Mouse (Mus musculus) MEL-GATA-1-ER (cell line): ENCODE measurements around the gene Cdh24.

Experiments
- DNase-seq: peaks from one replicate; pipeline ENCODE4 v3.0.0-alpha.2; 2012; ENCODE audit warnings: low read depth; ENCODE audit errors: extremely low read depth

Gene Cdh24

DNA sequence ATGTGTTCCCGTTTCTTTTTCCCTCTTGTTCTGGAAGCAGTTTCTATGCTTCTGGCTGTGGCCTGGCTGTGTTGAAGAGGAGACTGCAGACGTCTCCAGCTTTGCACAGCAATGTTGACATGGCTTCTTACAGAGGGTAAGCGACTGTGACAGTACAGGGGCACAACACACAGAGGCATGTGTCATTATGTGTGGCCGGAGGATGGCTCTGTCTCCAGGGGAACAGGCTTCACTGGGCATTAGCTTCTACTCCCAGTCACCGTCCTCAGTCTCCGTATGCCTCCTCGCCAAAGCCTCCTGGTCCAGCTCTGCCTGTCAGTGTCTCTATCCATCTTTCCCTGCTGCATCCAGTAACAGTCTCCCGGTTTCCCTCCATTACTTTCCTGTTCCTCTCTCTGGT is 33.9 kb downstream of the Cdh24 start:
- no peak for DNase-seq

DNA sequence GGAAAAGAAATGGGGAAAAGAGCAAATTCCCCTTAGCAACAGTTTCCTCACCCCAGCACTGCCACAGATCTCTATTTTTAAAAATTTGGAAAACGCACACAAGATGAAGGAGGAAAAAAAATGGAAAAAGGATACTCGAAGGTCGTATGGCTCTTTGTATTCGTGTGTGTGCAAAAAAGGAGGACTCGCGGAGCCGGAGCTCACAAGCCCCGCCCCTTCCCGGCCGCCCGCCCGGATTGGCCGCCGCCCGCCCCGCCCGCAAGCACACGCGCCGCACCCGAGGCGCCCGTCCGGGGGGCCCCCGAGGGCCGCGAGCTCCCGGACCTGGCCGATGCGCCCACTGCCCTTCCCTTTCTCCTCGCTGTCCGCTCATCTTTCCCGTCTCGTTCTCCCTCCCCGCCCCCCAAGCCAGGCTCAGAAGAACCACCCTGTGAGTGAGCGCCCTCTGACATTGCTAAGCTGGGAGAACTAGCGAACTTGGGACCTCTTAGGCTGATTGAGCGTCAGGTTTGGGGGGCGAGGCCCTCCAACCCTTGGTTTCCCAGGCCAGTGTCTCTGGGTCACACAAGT is 35.3 kb downstream of the Cdh24 start, which contains the start of gene 4931414P19Rik:
4931414P19Rik (minus strand) TSS at position 242 of the 570 bp plus-strand sequence.
- DNase-seq = no peak

DNA sequence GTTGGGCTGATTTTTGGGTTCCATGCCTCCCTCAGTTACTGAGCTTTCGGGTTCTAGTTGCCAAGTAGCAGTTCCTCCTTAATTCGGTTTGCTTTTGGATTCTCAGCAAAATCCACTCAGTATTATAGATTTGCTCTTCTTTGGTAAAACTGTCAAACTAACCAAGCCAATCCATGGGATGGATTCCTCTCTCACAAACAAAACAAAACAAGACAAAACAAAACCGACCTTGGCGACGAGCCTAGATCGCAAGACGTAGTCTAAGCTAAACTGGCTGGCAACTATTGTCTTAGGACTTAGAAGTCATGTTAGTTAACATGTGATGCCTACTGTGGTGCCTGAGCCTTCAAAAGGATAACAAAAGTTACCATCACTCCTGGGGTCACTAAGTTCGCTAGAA is 37.5 kb downstream of the Cdh24 start:
- DNase-seq = no peak

DNA sequence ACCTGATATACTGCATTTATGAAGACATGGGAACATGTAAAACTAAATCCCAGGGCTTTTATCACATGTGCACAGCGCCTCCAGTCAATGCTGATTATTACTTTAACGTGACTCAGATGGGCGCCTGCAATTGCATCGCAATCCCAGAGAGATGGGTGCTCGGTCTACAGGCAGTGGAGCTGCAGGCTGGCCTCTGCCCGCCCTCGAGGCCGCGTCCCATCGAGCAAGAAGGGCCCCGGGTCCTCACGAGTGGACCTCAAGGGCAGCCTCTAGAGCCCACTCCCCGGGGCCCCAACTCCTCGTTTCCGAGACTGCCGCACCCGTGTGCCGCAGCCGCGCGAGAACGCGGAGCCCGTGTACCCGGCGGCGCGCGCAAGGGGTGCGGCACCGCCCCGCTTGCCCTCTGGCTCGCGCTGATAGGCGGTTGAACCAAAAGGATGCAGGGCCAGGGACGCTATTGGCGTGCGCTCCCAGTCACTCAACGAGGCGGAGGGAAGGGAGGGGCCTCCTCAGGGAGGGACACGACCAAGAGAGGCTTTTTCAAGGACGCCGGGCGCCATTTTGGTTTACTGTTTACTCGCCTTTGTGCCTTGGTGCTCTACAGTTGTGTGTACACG is 38.0 kb downstream of the Cdh24 start:
- peak; percentile 90 for DNase-seq

DNA sequence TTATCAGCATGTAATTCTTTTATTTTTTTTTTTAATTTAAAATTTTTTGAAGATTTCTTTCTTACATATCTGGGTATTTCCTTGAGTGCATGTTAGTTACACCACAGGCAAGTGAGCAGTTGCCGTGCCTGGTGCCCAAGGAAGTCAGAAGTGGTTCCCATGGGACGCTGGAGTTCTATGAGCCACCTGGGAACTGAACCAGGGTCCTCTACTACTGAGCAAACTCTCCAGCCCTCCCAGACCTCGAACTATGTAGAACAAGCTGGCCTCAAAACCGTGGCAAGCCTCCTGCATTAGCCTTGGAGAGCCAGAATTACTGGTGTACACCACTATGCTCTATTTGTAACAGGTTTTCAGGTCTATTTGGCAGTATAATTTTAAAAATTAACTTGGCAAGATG is 38.6 kb downstream of the Cdh24 start:
- DNase-seq = no peak

DNA sequence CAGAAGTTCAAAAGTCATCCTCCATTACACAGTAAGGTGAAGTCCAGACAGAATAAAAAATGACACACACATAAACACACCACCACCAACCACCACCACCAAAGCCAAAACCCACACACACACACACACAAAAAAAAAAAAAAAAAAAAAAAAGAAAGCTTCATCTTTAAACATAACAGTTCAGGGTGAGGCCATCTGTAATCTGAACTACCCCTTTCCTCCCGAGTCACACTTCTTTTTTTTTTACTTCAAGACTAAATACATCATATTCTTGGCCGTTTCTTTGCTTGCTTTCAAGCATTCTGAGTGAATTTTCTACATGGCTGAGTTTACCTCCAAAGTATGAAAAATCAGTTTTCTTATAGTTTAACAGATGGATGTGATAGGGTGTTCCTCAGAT is 39.6 kb downstream of the Cdh24 start:
- no peak for DNase-seq

DNA sequence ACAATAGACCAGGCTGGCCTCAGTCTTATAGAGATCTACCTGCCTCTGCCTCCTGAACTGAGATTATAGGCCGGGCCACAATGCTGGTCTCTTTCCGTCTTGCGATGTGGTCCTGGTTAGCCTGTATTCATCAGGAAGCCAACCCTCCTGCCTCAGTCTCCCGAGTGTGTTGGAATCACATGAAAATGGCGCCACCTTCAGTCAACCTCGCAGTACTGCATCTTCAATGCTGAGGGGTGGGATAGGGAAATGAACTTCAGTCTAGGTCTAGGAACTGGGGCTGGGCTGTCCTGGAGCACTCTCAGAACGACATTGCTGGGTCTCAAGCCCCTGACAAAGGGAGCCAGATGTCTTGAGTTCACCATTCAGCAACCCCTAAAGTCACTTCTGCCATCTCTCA is 44.1 kb downstream of the Cdh24 start:
- DNase-seq = no peak

DNA sequence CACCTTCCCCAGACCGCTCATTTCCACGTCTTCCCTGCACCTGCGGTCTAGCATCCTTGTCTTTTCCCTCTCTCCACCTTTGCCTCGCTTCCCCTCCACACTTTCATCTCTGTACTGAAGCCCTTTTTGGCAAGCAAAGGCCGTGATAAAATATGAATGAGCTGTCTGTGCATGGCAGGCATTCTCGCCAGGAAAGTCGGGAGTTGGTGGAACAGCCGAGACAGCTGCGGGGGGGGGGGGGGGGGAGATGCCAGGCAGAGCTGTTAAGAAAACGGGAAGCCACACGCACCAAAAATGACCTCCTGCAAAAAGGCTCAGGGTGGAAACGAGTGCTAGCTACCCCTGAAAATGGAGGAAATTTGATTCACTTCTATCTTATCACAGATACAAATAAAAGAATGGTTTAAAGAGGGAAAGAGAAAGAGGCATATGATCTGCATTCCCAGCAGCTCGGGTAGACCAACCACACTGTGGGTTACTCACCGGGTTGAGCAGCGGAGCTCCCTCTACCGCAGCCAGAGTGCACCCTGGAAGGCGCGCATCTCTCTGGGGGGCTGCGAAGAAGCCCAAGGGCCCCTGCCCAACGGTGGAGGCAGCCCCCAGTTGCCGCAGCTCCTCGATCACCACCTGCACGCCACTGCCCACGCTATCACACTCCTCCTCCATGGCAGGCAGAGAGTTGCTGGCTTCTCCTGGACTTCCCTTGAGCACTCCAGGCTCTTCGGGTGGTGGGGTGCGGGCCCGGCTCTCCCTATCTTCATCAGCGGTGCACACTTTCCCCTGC is 46.3 kb downstream of the Cdh24 start:
- no peak for DNase-seq

DNA sequence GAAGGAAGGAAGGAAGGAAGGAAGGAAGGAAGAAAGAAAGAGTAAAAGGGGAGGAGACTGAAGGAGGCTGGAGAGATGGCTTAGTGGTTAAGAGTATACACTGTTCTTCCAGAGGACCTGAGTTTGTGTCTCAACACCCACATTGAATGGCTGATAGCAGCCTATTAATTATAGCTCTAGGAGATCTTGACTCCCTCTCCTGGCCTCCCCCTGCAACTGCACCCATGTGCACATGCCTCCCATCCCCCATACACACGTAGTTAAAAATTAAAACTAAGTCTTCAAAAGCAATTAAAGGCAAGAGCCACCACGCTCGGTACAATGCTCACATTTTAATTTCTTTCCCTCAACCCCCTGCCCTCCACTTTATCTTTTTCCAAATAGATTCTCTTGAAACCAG is 47.1 kb downstream of the Cdh24 start:
- DNase-seq = no peak

DNA sequence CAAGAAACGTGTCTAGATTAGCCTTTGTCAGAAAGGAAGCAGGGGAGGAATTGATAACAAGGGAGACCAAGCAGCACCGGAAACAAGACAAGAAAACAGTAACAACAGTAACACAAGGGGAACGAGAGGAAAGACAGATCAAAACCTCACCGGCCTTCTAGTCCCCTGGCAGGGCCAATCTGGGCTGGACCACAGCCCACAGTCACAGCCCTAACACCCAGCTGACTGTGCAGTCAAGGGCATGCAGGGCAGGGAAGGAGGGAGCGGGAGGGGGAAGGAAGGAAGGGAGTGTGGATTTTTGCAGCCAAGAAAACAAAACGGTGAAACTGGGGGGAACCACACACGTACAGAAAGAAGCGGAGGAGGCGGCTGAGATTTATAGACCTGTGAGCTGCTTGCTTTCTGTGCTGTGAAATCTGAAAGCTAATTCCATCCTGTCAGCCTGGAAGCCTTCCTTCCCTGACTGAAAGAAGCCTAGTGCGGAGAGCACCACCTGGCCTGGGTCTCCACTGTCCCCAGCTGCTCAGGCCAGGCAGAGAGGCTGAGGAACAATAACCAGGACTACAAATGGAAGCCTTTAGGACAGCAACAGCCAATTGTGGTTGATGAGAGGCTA is 48.7 kb downstream of the Cdh24 start:
- peak; percentile 82 for DNase-seq

DNA sequence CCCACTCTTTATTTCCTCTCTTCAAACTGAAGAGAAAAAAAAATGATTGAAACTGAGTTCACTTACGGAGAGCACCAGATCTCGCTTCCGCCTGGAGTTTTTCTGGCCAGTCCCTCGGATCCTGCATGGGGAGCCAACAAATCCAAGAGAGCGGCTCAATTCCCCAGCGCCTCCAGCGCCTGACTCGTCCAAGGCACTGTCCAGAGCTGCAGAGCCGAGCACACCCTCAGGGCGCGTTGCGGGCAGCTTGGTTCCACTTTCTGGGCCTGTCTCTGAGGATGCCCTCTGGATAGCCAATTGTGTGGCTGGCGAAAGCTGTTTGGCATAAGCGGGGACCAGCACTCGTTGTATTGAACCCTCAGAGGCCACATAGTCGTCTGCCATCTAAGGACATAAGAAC is 50.1 kb downstream of the Cdh24 start:
- no peak for DNase-seq

DNA sequence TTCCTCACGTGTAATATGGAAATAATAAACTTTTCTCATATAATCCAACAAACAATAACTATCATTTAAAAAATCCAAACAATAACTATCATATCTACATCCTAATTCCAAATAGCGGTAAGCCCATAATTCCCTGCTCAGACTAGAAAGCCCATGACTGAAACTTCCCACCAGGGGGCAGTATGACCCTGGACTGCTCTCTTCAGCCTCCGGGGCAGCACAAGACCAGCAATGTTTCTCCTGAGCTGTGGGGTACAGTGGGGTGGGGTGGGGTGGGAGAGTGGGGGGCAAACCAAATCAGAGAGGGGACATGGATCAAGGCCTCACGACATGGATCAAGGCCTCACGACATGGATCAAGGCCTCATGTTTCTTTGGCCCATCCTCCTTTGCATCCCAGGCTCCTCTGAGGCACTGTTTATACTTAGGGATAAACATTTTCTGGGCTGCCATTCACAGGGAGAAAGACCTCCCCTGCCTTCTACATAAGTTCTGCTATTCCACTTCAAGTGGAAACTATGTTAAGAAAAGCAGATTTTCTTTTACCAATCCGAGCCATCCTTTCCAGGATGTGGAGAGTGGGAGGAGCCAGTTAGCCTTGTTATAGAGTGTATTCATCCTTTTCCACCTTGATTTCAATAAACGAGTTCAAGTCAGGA is 57.4 kb downstream of the Cdh24 start:
- no peak for DNase-seq

DNA sequence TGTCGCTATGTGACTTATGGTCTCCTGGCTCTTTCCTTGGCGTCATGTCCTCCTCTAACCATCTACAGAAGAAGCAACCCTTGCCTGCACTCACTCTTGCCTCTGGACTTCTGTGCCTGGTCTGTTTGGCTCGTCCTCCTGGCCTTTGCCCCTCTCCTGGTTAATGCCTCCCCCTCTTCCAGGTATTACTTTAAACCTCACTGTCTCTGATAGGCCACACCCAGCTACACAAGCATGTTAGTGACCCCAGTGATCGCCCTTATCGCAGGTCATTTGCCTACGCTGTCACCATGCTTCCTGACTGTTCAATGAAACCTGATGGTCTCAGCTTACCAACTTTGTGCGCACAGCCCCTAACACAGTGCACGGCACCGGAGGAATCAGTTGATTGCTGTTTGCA is 58.6 kb downstream of the Cdh24 start:
- DNase-seq = no peak
